Mouse (Mus musculus): ENCODE results near the gene Coro1a. TPM values are rescaled to one million over a fixed set of nuclear protein-coding genes. Genes with fewer than 3 reads are reported as not detected.

Coro1a gene
- total RNA-seq, 1 experiment: 4.1 TPM

DNA sequence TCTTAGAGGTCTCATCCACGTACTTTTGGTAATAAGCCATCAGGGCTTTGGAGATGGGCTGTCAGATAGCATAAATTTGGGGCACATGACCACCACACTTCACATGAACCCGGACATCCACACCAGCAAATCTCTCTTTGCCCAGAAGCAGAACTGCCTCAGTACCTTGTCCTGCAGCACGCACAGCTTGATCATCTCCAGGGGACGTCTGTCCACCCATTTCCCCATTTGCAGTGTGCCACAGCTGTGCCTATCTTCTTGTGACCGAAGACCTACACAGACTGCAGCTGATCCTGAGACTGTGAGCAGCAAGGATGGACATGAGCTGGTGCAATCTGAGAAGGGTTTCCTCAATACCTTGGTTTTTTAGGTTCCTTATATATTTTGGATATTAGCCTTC, 18.1 kb upstream of the Coro1a start:
- no peaks in the 10 kb centered on the region for H3K4me1 ChIP-seq (ENCODE audit: control insufficient read depth in 2 of 2, insufficient read depth in 2 of 2, low read length in 2 of 2, poor library complexity in 1 of 2)

DNA sequence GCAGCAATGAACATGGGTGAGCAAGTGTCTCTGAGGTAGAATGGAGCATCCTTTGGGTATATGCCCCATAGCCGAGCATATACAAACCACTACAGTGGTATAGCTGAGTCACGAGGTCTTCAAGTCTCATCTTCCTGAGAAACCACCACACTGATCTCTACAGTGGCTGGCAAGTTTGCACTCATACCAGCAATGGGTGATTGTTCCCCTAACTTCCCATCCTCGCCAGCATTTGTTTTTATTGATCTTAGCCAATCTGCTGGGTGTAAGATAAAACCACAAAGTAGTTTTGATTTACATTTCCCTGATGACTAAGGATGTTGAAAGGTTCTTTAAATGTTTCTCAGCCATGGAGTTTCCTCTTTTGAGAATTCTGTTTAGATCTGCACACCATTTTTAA, 17.5 kb upstream of the Coro1a start:
- Histone ChIP-seq H3K9me3 (ENCODE audit: control insufficient read depth, insufficient read depth, low read depth, low read length) (no peaks in the 10 kb centered on the region), H3K27ac (ENCODE audit: insufficient read depth, low read depth, low read length, poor library complexity, severe bottlenecking) (no peak overlapping the region), H3K4me3 (ENCODE audit: insufficient read depth in 1 of 2, low read depth in 1 of 2, low read length in 2 of 2, poor library complexity in 1 of 2, severe bottlenecking in 1 of 2) (no peak overlapping the region), H3K4me1 (ENCODE audit: control insufficient read depth in 2 of 2, insufficient read depth in 2 of 2, low read length in 2 of 2, poor library complexity in 1 of 2) (no peaks in the 10 kb centered on the region), H3K9ac (ENCODE audit: insufficient read depth, low read depth, low read length, poor library complexity, severe bottlenecking) (no peak overlapping the region), H3K36me3 (ENCODE audit: control insufficient read depth, insufficient read depth, low read length, poor library complexity, severe bottlenecking) (no peaks in the 10 kb centered on the region)
- in situ Hi-C loops (cut with MboI; ENCODE audit: low sequenced_read_pairs in 2 of 2, unreplicated experiment in 2 of 2): no loop called here
- DNase-seq (ENCODE audit: low read depth, low spot score): no peak
- TF ChIP-seq HCFC1 (IDR thresholded peaks at IDR 0.05; ENCODE audit: borderline replicate concordance, insufficient read depth, low read length) (no peak), ZC3H11A (IDR thresholded peaks at IDR 0.05; ENCODE audit: borderline replicate concordance, low read depth, low read length) (no peak), CHD2 (IDR thresholded peaks at IDR 0.05; ENCODE audit: low read depth, low read length) (no peak), MAFK (IDR thresholded peaks at IDR 0.05; ENCODE audit: insufficient read depth, low read depth, low read length) (no peak), ZNF384 (IDR thresholded peaks at IDR 0.05; ENCODE audit: low read depth, low read length) (no peak)

More for the DNA sequence above, 18.1 kb upstream of the Coro1a start:
- Histone ChIP-seq H3K27ac (ENCODE audit: insufficient read depth, low read depth, low read length, poor library complexity, severe bottlenecking) (no peak overlapping the region), H3K36me3 (ENCODE audit: control insufficient read depth, insufficient read depth, low read length, poor library complexity, severe bottlenecking) (no peaks in the 10 kb centered on the region), H3K4me3 (ENCODE audit: insufficient read depth in 1 of 2, low read depth in 1 of 2, low read length in 2 of 2, poor library complexity in 1 of 2, severe bottlenecking in 1 of 2) (no peak overlapping the region), H3K9ac (ENCODE audit: insufficient read depth, low read depth, low read length, poor library complexity, severe bottlenecking) (no peak overlapping the region), H3K9me3 (ENCODE audit: control insufficient read depth, insufficient read depth, low read depth, low read length) (no peaks in the 10 kb centered on the region)
- DNase-seq (ENCODE audit: low read depth, low spot score): no peak
- TF ChIP-seq CHD2 (IDR thresholded peaks at IDR 0.05; ENCODE audit: low read depth, low read length) (no peak), MAFK (IDR thresholded peaks at IDR 0.05; ENCODE audit: insufficient read depth, low read depth, low read length) (no peak), ZC3H11A (IDR thresholded peaks at IDR 0.05; ENCODE audit: borderline replicate concordance, low read depth, low read length) (no peak), HCFC1 (IDR thresholded peaks at IDR 0.05; ENCODE audit: borderline replicate concordance, insufficient read depth, low read length) (no peak), ZNF384 (IDR thresholded peaks at IDR 0.05; ENCODE audit: low read depth, low read length) (no peak)
- in situ Hi-C loops (cut with MboI; ENCODE audit: low sequenced_read_pairs in 2 of 2, unreplicated experiment in 2 of 2): no loop called here

DNA sequence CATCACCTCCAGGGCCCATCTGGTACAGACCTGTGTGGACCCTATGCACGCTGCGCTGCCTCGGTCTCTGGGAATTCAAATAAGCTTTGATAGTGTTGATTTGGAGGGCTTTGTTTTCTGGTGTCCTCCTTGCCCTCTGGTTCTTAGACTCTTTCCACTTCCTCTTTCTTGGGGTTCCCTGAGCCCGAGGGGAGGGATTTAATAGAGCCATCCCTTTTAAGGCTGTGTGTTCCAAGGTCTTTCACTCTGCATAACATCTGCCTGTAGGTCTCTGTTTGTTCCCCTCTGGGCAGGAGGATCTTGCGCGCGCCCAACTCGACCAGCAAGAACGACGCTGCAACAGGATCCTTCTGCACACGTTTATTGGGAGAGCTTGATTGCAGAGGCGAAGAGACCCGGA, 14.0 kb upstream of the Coro1a start:
- no peak for TF ChIP-seq CHD2 (IDR thresholded peaks at IDR 0.05; ENCODE audit: low read depth, low read length)
- TF ChIP-seq HCFC1 (IDR thresholded peaks at IDR 0.05; ENCODE audit: borderline replicate concordance, insufficient read depth, low read length): no peak
- TF ChIP-seq ZC3H11A (IDR thresholded peaks at IDR 0.05; ENCODE audit: borderline replicate concordance, low read depth, low read length): no peak
- TF ChIP-seq ZNF384 (IDR thresholded peaks at IDR 0.05; ENCODE audit: low read depth, low read length): no peak
- no peak for TF ChIP-seq MAFK (IDR thresholded peaks at IDR 0.05; ENCODE audit: insufficient read depth, low read depth, low read length)
- H3K27ac ChIP-seq (ENCODE audit: insufficient read depth, low read depth, low read length, poor library complexity, severe bottlenecking): no peak overlapping the region
- in situ Hi-C loops (cut with MboI; ENCODE audit: low sequenced_read_pairs in 2 of 2, unreplicated experiment in 2 of 2): no loop called here
- H3K9me3 ChIP-seq (ENCODE audit: control insufficient read depth, insufficient read depth, low read depth, low read length): no peaks in the 10 kb centered on the region
- H3K4me1 ChIP-seq (ENCODE audit: control insufficient read depth in 2 of 2, insufficient read depth in 2 of 2, low read length in 2 of 2, poor library complexity in 1 of 2): no peaks in the 10 kb centered on the region
- H3K4me3 ChIP-seq (ENCODE audit: insufficient read depth in 1 of 2, low read depth in 1 of 2, low read length in 2 of 2, poor library complexity in 1 of 2, severe bottlenecking in 1 of 2): no peak overlapping the region
- no peaks in the 10 kb centered on the region for H3K36me3 ChIP-seq (ENCODE audit: control insufficient read depth, insufficient read depth, low read length, poor library complexity, severe bottlenecking)
- no peak for DNase-seq (ENCODE audit: low read depth, low spot score)
- no peak overlapping the region for H3K9ac ChIP-seq (ENCODE audit: insufficient read depth, low read depth, low read length, poor library complexity, severe bottlenecking)

DNA sequence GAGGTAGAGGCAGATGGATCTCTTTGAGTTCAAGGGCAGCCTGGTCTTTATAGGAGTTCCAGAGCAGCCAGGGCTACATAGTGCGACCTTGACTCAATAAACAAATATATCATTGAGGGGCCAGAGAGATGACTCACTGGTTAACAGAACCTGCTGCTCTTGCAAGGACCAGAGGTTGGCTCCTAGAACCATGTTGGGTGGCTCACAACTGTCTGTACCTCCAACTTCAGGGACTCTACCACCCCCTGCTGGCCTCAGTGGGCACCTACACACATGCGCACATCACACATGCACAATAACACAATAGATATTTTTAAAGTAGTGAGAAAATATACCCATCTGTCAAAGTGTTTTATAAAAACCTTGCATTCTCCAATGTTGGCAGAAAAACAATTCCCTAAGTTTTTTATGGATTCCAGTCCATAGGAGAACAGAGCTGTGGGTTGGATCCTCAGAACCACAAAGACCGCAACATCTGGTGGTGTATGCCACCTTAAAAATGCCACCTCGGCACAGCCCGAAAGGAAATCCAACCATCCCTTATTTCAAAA, 11.3 kb upstream of the Coro1a start:
- DNase-seq (ENCODE audit: low read depth, low spot score): peak; percentile 54
- in situ Hi-C loops (cut with MboI; ENCODE audit: low sequenced_read_pairs in 2 of 2, unreplicated experiment in 2 of 2): no loop called here
- Histone ChIP-seq H3K4me1 (ENCODE audit: control insufficient read depth in 2 of 2, insufficient read depth in 2 of 2, low read length in 2 of 2, poor library complexity in 1 of 2) (no peaks in the 10 kb centered on the region), H3K9me3 (ENCODE audit: control insufficient read depth, insufficient read depth, low read depth, low read length) (no peaks in the 10 kb centered on the region), H3K36me3 (ENCODE audit: control insufficient read depth, insufficient read depth, low read length, poor library complexity, severe bottlenecking) (no peaks in the 10 kb centered on the region), H3K4me3 (ENCODE audit: insufficient read depth in 1 of 2, low read depth in 1 of 2, low read length in 2 of 2, poor library complexity in 1 of 2, severe bottlenecking in 1 of 2) (no peak overlapping the region), H3K9ac (ENCODE audit: insufficient read depth, low read depth, low read length, poor library complexity, severe bottlenecking) (no peak overlapping the region), H3K27ac (ENCODE audit: insufficient read depth, low read depth, low read length, poor library complexity, severe bottlenecking) (no peak overlapping the region)
- TF ChIP-seq MAFK (IDR thresholded peaks at IDR 0.05; ENCODE audit: insufficient read depth, low read depth, low read length) (no peak), ZNF384 (IDR thresholded peaks at IDR 0.05; ENCODE audit: low read depth, low read length) (no peak), ZC3H11A (IDR thresholded peaks at IDR 0.05; ENCODE audit: borderline replicate concordance, low read depth, low read length) (no peak), CHD2 (IDR thresholded peaks at IDR 0.05; ENCODE audit: low read depth, low read length) (no peak), HCFC1 (IDR thresholded peaks at IDR 0.05; ENCODE audit: borderline replicate concordance, insufficient read depth, low read length) (no peak)

DNA sequence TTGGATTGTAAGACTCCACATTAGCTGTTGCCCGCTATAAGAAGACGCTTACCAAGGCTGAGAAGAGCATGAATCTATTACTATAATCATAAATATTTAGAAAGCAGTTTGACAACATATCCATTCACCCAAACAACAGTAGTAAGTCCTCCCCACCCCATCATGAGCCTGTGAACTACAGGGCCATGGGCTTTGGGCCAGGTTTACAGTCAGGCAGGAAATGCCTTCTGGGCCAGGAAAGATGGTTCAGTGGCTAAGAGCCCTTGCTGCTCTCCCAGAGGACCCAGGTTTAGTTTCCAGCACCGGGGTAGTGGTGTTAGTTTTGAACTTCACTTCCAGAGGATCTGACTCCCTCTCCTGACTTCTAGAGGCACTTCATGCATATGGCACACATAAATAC, 10.0 kb upstream of the Coro1a start:
- H3K36me3 ChIP-seq (ENCODE audit: control insufficient read depth, insufficient read depth, low read length, poor library complexity, severe bottlenecking): no peaks in the 10 kb centered on the region
- no peak overlapping the region for H3K27ac ChIP-seq (ENCODE audit: insufficient read depth, low read depth, low read length, poor library complexity, severe bottlenecking)
- in situ Hi-C loops (cut with MboI; ENCODE audit: low sequenced_read_pairs in 2 of 2, unreplicated experiment in 2 of 2): no loop called here
- H3K9ac ChIP-seq (ENCODE audit: insufficient read depth, low read depth, low read length, poor library complexity, severe bottlenecking): no peak overlapping the region
- no peak for TF ChIP-seq MAFK (IDR thresholded peaks at IDR 0.05; ENCODE audit: insufficient read depth, low read depth, low read length)
- no peak for TF ChIP-seq ZNF384 (IDR thresholded peaks at IDR 0.05; ENCODE audit: low read depth, low read length)
- no peak for TF ChIP-seq ZC3H11A (IDR thresholded peaks at IDR 0.05; ENCODE audit: borderline replicate concordance, low read depth, low read length)
- no peak for TF ChIP-seq HCFC1 (IDR thresholded peaks at IDR 0.05; ENCODE audit: borderline replicate concordance, insufficient read depth, low read length)
- no peak for TF ChIP-seq CHD2 (IDR thresholded peaks at IDR 0.05; ENCODE audit: low read depth, low read length)
- H3K4me1 ChIP-seq (ENCODE audit: control insufficient read depth in 2 of 2, insufficient read depth in 2 of 2, low read length in 2 of 2, poor library complexity in 1 of 2): no peaks in the 10 kb centered on the region
- no peak overlapping the region for H3K4me3 ChIP-seq (ENCODE audit: insufficient read depth in 1 of 2, low read depth in 1 of 2, low read length in 2 of 2, poor library complexity in 1 of 2, severe bottlenecking in 1 of 2)
- no peak for DNase-seq (ENCODE audit: low read depth, low spot score)
- no peaks in the 10 kb centered on the region for H3K9me3 ChIP-seq (ENCODE audit: control insufficient read depth, insufficient read depth, low read depth, low read length)
